Mouse (Mus musculus) large intestine, adult 2 months (tissue): Measurements from ENCODE around the gene Cebpz. TPM values are rescaled to one million over a fixed set of nuclear protein-coding genes. Genes with fewer than 3 reads are reported as not detected.

Source experiments
- DNase-seq: peaks from one replicate; pipeline ENCODE4 v3.0.0-alpha.2; 2012; ENCODE audit warnings: low read depth, low spot score
- WGBS: fragments of 180-500 bp; shearing (Covaris S2); methylation state at CpG from one replicate; pipeline ENCODE4 v1.1.7; 2018; 5-methylcytosine and 5-hydroxymethylcytosine counted together
- polyA plus RNA-seq: library from polyadenylated mRNA; depleted of rRNA; stranded (reverse); fragments of >200 nt; gene quantifications from 2 replicates; pipeline ENCODE4 v1.2.3, GENCODE M21; 2012; rRNA removed

The Cebpz gene
- polyA plus RNA-seq, 1 experiment = 3.4 TPM

- no peak for DNase-seq
- 31% methylated on average over 2 of the region's 2 CpGs for WGBS
Measured at GRCm38 (mm10) chr17:78909374-78909773, 27.5 kb downstream of the Cebpz start.

GRCm38 (mm10) chr17:78906892-78907291 lies 30.0 kb downstream of the Cebpz start, which contains the start of gene Sult6b1:
Sult6b1 (minus strand) TSS chr17:78906992.
- no peak for DNase-seq
- 83% methylated on average over 5 of the region's 5 CpGs for WGBS

GRCm38 (mm10) chr17:78903158-78903557 lies 33.7 kb downstream of the Cebpz start:
- WGBS = 69% methylated on average over 2 of the region's 2 CpGs
- no peak for DNase-seq

GRCm38 (mm10) chr17:78895394-78895793 lies 41.5 kb downstream of the Cebpz start:
- no peak for DNase-seq
- 12% methylated on average over 8 of the region's 8 CpGs for WGBS

GRCm38 (mm10) chr17:78894991-78895390 lies 41.9 kb downstream of the Cebpz start:
- 75% methylated on average over 7 of the region's 7 CpGs for WGBS
- no peak for DNase-seq

- no peak for DNase-seq
- WGBS = 72% methylated on average over 9 of the region's 9 CpGs
Measured at GRCm38 (mm10) chr17:78891020-78891419, 45.8 kb downstream of the Cebpz start.

- WGBS = 60% methylated on average over 3 of the region's 3 CpGs
- DNase-seq = no peak
Measured at GRCm38 (mm10) chr17:78889184-78889583, 47.7 kb downstream of the Cebpz start.

- WGBS = 87% methylated on average over 4 of the region's 4 CpGs
- no peak for DNase-seq
Measured at GRCm38 (mm10) chr17:78888554-78888953, 48.3 kb downstream of the Cebpz start.

- no peak for DNase-seq
- WGBS = 76% methylated on average over 5 of the region's 5 CpGs
Measured at GRCm38 (mm10) chr17:78885286-78886065, 51.4 kb downstream of the Cebpz start.

GRCm38 (mm10) chr17:78883291-78883690 lies 53.6 kb downstream of the Cebpz start:
- WGBS = 89% methylated on average over 4 of the region's 4 CpGs
- DNase-seq = no peak

GRCm38 (mm10) chr17:78882401-78883112 lies 54.3 kb downstream of the Cebpz start, which contains the start of gene Eif2ak2:
Eif2ak2 (minus strand) TSS chr17:78882573.
- DNase-seq = peak; percentile 70
- WGBS = under 1% methylated on average over 28 of the region's 28 CpGs

- DNase-seq = peak; percentile 14
- 3% methylated on average over 6 of the region's 7 CpGs for WGBS
Measured at GRCm38 (mm10) chr17:78881878-78882304, 55.0 kb downstream of the Cebpz start.

- no peak for DNase-seq
- WGBS = 95% methylated on average over 6 of the region's 6 CpGs
Measured at GRCm38 (mm10) chr17:78873886-78874285, 63.0 kb downstream of the Cebpz start.

Other genes with a start within 250 kb of the Cebpz start
- 5.2 and 11.8 TPM in 2 replicates for gene Strn, start 199.9 kb downstream of the Cebpz start, polyA plus RNA-seq
- 10.1 and 15.8 TPM in 2 replicates for gene Heatr5b, start 101.7 kb downstream of the Cebpz start, polyA plus RNA-seq
- gene Gpatch11, start 101.5 kb downstream of the Cebpz start, polyA plus RNA-seq = 6.2 TPM in 2 replicates
- gene Eif2ak2, start 54.5 kb downstream of the Cebpz start, polyA plus RNA-seq = 3.0 and 10.5 TPM in 2 replicates
- not detected in 2 replicates for gene Sult6b1, start 30.1 kb downstream of the Cebpz start, polyA plus RNA-seq
- 8.6 and 8.8 TPM in 2 replicates for gene Cebpzos, start 20.6 kb downstream of the Cebpz start, polyA plus RNA-seq
- gene Ndufaf7, start 70 bp upstream of the Cebpz start, polyA plus RNA-seq = 7.6 and 10.9 TPM in 2 replicates
- gene Prkd3, start 83.8 kb upstream of the Cebpz start, polyA plus RNA-seq = 3.7 and 4.9 TPM in 2 replicates
- gene Qpct, start 114.8 kb upstream of the Cebpz start, polyA plus RNA-seq = 7.5 and 7.6 TPM in 2 replicates